Mouse (Mus musculus) liver, embryonic 14.5 days (tissue): ENCODE measurements around the gene Rbm14.

ENCODE experiments used
- CTCF ChIP-seq: IDR thresholded peaks from 2 replicates; pipeline ENCODE4 v1.5.1; 2016; ENCODE audit warnings: antibody characterized with exemption, low read depth, control low read depth
- EP300 ChIP-seq: IDR thresholded peaks from 2 replicates; pipeline ENCODE4 v1.6.1; 2016; ENCODE audit warnings: antibody characterized with exemption, low read depth

- TF ChIP-seq CTCF (peak; percentile 65), EP300 (no peak)
Measured at GRCm38 (mm10) chr19:4813015-4813414, 1.6 kb upstream of the Rbm14 start.
